Mouse (Mus musculus) cerebellum, adult 2 months (tissue): ENCODE results near the gene Foxn1.

Source experiments
- CTCF ChIP-seq: fragments of 200-500 bp; IDR thresholded peaks from 2 replicates; pipeline ENCODE4 v1.5.1; 2011; ENCODE audit warnings: low read depth, mild to moderate bottlenecking, control low read depth, low read length, moderate library complexity, borderline replicate concordance; ENCODE audit not compliant: insufficient read depth
- POLR2A ChIP-seq: fragments of 200-500 bp; IDR thresholded peaks from 2 replicates; pipeline ENCODE4 v1.6.1; 2011; ENCODE audit warnings: low read length, control low read depth, borderline replicate concordance; ENCODE audit not compliant: insufficient read depth

- TF ChIP-seq POLR2A (no peak), CTCF (no peak)
These were observed 11.9 kb upstream of the Foxn1 start for GRCm38 (mm10) chr11:78398212-78398611.
